Mouse (Mus musculus): ENCODE measurements around the gene Bsdc1. TPM values are rescaled to one million over a fixed set of nuclear protein-coding genes. Genes with fewer than 3 reads are reported as not detected.

Gene Bsdc1
- total and polyA plus RNA-seq, 3 experiments: 18.8 to 72.4 (median 72.1) TPM

GRCm38 (mm10) chr4:129479863-129480262 is 18.5 kb downstream of the Bsdc1 start:
- DNase-seq: no peak

DNA sequence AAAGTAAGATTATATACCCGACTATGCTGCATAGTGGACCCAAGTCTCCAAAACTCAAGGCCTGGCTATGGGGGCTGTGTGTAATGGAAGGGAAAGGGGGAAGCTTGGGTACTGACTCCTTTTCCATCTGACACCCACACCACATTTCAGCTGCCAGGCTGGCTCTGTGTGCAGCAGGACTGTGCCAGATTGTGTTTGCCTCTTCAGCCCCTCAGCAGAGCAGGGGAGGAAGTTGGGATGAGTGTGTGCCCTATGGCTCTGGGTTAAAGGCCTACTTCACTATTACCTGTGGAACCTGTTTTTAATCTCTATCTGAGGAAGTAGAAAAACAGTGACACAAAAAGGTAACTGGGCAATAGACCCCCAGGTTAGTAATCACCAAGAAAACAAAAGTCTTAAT is 19.7 kb downstream of the Bsdc1 start:
- no peak for DNase-seq

- DNase-seq: peak; percentile 42
Measured at GRCm38 (mm10) chr4:129490972-129491880, 29.8 kb downstream of the Bsdc1 start, which contains the start of the genes Tssk3 and Fam229a. Gene Tssk3 (minus strand): TSS chr4:129491022. Gene Fam229a (plus strand): TSS chr4:129491190.

DNA sequence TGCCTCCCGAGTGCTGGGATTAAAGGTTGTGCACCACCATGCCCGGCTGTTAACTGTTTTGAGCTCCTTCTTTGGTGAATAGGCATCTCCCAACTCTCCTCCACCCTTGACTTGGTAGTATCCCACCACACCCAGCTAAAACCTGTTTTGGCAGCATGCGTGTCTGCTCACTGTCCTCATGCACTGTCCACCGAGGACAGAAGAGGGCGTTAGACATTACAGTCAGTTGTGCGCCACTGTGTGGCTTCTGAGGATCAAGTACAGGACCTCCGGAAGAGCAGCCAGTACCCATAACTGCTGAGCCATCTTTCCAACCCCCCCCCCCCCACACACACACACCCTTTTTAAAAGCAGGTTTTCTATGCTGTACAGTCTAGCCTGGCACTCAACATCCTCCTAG is 33.3 kb downstream of the Bsdc1 start:
- no peak for DNase-seq

DNA sequence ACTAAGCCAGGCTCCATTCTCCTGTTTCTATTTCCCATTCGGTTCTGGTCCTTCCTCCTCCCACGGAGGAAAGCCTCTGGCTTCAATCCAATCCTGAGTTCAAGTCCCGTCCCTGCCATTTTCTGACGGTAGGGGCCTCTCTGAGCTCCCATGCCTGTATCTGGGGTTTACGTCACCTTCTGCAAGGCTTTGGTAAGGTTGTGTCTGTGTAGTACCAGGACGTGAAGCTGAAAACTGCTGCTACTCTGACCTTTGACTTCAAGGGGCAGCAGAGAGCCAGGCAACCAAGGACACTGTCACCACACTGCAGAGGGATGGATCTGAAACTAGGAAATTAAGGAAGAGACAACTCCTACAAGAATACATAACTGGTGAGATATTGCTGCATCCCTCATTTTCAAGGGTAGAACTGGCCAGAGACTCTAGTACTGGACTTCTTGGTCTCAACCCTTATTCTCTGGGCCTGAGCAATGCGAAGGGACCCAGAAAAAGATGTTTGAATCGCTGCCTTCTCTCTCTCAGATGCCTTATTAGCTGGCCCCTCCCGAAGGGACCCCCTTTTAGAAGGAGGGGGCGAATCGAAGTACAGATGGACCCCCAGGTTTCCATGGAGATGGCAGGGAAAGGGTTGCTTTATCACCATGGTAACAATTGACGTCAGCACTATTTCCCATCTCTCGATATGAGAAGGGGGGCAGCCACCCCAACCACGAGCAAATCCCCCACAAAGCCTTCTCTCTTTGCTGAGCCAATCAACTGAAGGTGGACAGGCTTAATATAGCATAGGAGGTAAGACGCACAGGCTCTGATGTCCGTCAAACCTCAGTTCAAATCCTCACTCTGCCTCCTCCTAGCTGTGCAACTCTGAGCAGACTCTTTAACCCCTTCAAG is 34.5 kb downstream of the Bsdc1 start:
- DNase-seq: no peak

- DNase-seq: peak; percentile 60
Measured at GRCm38 (mm10) chr4:129496631-129497030, 35.2 kb downstream of the Bsdc1 start.

DNA sequence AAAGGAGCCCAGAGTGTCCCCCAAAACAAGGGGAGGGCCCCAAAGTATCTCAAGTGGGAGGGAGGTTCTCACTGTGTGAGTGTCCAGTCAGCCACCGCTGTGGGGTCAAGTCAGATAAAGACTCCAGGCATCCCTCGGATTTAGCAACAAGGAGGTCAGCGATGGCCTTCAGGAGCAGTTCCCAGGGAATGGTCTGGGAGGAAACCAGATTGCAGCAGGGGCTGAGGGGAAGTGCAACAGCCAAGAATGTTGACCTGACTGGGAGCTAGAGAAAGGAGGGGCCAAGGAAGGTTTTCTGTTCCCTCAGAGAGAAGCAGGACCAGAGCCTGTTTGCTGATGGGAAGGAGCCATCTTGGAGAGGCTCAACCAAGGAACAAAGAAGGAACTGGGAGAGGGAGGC is 37.6 kb downstream of the Bsdc1 start:
- peak; percentile 28 for DNase-seq

- DNase-seq: no peak
Measured at GRCm38 (mm10) chr4:129500017-129500416, 38.6 kb downstream of the Bsdc1 start.

DNA sequence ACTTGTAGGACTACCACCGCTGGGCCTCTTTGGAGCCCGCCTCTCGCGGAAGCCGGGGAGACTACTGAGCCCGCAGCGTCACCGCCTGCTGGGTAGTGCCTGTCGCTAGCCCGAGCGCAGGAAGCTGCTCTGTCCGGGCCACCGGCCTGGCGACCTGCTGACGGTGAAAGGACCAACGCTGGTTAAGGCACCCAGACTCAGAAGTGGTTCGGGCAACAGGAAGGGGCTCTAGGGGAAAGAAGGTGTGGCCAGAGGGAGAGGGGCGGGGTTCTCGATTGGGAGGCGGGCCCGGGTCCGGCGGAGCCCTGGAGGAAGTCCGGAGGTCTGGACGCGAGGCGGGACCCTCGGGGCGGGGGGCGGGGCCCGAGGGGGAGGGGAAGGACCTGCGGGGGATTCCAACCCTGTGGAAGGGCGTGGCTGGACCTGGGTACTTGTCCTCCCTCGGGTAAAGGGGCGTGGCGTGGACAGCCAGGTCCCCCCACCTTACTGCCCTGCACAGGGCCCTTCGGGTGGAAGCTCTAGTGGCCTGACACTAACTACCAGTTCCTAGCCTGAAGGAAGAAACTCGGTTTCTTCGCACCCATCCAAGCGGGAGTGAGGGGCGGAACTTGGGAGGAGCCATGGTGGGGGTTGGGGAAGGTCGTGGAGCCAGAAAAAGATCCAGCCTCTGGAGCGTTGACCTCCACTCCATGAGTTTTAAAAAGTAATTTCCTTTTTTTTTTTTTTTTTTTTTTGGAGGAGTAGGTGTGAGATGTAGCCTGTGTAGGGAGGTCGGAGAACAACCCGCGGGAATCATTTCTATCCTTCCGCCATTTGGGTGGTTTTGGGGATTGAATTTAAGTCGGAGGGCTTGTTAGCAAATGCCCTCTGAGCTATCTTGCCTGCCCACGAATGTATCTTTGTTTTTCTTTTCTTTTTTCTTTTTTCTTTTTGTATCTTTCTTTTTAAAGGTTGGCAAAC is 39.5 kb downstream of the Bsdc1 start:
- DNase-seq: peak; percentile 95

DNA sequence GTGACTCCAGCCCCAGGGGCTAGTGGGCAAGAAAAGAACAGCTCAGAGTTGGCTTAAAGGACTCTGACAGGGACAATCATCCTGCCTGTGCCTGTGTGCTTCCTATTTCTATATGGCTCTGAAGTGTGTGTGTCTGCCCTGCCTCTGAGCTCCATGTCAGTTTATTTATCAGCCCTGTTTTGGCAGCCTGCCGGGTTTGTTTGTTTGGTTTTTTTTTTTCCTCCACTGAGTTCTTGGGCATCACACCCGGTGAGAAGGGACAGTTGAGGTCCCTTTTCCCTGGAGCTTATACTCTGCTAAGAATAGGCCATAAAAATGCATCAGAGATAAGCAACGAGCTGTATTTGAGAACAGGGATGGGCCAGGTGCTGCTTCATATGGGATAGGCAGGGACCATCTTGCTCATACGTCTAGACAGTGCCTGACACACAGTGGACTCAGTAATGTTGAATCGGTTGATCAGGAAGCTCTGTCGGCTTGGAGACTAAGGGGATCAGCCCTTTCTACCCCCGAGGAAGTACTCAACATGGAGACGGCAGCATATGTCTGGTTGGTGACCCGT is 41.0 kb downstream of the Bsdc1 start:
- DNase-seq: no peak

DNA sequence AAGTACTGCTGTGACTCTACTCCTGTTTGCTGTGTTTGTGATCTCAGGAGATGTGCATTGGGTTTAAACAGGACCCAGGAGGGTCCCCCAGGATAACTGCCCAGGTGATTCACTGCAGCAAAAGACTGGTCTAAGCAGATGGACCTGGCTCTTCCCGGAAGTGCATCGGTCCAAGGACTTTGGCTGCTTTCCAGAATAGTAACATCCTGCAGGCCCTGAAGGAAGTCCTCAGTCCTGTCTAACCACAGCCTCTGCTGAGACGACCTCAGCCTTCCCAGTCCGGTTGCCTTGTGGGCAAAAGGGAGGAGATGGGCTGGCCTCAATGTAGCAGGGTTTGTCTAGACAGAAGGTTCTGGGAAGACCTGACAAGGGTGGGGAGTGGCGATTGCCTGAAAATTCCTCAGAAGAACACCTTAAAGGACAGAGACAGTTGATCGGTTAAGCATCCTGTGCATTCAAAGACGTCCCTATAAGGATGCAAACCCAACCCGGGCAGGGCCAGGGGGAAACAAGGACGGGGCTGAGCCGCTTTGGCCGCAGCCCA is 41.6 kb downstream of the Bsdc1 start:
- no peak for DNase-seq

DNA sequence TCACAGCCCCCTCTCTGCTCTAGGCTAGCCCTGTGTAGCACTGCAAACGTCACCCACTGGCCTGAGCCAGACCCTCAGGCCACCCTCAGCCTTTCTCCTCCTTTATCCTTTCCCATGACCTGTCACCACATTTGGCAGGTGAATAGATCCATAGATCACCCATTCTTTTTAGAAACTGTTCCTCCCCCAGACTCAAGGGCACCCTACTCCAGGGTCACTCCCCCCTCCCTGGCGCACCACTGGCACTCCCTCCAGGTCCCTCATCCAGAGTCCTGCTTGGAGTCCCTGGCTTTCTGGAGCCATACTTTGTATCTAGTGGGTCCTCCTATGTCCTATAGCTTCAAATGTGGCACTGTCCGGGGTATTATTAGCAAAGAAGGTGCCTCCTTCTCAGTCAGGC is 44.1 kb downstream of the Bsdc1 start:
- peak; percentile 54 for DNase-seq

DNA sequence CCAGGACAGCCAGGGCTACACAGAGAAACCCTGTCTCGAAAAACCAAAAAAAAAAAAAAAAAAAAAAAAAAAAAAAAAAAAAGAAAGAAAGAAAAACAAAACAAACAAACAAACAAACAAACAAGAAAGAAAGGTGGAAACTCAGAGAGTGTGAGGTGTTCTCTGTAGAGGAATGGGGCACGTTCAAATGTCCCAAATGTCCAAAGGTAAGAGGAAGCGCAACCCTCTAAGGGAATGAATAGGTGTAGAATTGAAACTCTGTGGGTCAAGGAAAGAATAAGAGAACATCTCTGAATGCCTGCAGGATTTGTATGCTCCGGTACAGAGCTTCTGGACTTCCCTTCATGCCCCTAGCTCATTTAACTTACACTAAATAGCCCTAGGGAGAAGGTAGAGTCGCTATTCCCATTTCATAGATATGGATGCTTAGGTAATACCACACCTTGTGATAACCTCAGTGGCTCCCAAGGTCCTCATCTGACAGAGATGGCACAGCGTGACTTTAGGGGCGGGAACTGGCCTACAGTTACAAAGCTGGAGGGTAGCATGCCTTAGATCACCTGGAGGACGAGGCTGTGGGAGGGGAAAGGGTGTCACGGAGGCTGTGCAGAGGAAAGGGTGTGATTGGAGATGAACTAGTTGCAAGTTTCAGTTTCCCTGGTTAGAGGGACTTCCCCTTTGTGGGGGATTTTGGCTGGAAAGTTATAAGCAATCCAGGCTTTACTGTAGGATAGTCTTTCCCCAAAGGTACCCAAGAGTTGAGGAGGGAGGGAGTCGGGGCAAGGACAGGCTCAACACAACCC is 46.3 kb downstream of the Bsdc1 start:
- no peak for DNase-seq

DNA sequence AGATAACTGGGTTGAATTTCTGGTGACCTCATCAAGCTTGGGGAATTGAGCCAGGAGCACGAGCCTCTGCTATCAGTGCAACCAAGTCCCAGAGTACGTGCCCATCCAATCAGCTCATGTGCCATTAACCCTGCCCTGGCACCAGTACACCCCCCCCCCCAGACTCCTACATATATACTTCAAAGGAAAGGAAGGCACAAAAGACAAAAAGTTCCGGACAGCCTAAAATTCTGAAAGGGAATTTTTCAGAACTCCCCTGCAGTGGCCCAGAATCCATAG is 46.8 kb downstream of the Bsdc1 start:
- DNase-seq: peak; percentile 61

GRCm38 (mm10) chr4:129508834-129509600 is 47.6 kb downstream of the Bsdc1 start:
- no peak for DNase-seq

DNA sequence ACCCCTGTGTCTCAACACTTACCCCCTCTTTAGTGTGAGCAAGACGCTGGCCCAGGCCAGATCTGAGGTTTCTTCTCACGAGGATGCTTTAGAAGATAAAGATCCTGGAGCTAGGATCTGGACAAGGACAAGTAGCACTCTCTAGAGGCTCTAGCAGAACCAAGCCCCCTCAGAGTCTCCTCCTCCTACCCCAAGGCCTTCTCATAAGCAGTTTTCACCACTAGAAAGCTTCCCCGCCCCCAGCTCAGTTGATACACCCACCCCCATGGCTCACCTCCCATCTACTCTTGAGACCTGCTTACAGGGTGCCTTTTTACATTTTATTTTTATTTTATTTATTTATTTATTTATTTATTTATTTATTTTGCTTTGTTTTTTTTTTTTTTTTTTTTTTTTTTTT is 48.3 kb downstream of the Bsdc1 start:
- no peak for DNase-seq

DNA sequence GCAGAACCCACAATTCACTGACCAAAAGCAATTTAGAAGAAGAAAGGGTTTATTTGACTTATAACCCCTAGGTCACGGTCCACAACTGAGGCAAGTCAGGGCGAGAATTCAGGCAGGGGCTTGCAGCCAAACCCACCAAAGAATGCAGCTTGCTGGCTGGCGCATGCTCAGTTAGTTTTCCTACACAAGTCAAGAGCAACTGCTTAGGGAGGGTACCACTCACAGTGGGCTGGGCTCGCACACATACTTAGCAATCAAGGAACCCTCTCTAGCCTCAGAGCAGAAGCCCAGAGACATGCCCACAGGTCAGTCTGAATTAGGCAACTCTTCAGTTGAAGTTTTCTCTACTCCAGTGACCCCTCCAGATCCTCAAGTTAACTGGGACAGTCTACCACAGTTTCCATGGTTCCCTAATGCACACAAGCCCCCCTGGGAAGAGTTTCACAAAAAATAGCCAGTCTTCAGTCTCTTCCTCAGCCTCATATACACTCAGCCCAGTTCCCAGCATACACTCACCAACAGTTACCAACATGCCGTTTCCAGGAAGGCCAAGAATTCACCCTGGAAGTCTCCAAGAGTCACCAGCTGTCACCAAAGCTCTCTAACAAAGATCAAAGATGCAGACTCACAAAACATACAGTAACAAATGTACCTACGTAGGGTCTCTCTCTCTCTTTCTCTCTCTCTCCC is 49.5 kb downstream of the Bsdc1 start:
- no peak for DNase-seq

DNA sequence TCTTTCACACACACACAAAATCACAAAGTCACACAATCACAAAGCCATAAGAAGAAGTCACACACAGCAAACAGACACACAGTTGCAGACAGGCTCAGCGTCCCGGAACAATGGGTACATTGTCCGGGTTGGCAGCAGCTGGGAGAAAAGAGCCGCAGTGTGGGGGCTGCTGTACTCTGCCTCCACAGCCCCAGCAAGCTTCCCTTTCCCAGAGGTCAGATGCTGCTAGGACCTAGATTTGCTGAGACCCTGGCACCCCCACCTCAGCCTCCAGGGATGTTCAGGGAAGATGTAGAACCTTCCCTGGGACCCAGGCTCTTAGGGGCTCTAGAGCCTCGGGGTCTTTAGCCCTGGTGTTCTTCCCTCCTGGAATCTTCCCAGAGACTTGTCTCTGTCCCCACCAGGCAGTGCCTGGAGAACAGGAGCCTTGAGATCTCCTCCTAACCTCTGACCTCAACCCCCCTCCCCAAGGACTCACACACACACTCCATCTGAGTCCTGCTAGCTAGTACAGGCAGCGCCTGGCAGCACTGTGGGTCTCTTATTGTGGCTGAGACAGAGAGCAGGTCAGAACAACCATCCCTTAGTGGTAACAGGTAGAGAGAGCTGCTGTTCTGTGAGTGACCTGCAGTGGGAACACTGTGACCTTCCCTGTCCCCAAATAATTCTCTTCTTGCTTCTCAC is 50.2 kb downstream of the Bsdc1 start:
- DNase-seq: no peak

All from adrenal gland, adult 2 months (tissue).